Mouse (Mus musculus): Measurements from ENCODE around the gene Slc15a1.
"Not testable (repeated sequence)": the region's sequence is repeated elsewhere in the genome, so short reads cannot be mapped to it uniquely, and the experiment has no call there.

Slc15a1 gene

GRCm38 (mm10) chr14:121450504-121451423, 54.3 kb downstream of the Slc15a1 start:
- peak; percentile 55 for DNase-seq (ENCODE audit: low spot score)

GRCm38 (mm10) chr14:121446951-121447350, 58.1 kb downstream of the Slc15a1 start:
- DNase-seq (ENCODE audit: low spot score): no peak

- peak; percentile 46 for DNase-seq (ENCODE audit: low spot score)
These were observed 59.9 kb downstream of the Slc15a1 start for GRCm38 (mm10) chr14:121445194-121445593.

- DNase-seq (ENCODE audit: low spot score): no peak
These were observed 64.2 kb downstream of the Slc15a1 start for GRCm38 (mm10) chr14:121440807-121441206.

- no peak for DNase-seq (ENCODE audit: low spot score)
These were observed 68.0 kb downstream of the Slc15a1 start for GRCm38 (mm10) chr14:121437026-121437425.

GRCm38 (mm10) chr14:121436455-121436854, 68.6 kb downstream of the Slc15a1 start:
- DNase-seq (ENCODE audit: low spot score): no peak

- no peak for DNase-seq (ENCODE audit: low spot score)
These were observed 69.3 kb downstream of the Slc15a1 start for GRCm38 (mm10) chr14:121435794-121436193.

- DNase-seq (ENCODE audit: low spot score): no peak
These were observed 73.8 kb downstream of the Slc15a1 start for GRCm38 (mm10) chr14:121431261-121431660.

GRCm38 (mm10) chr14:121429854-121430535, 75.1 kb downstream of the Slc15a1 start:
- DNase-seq (ENCODE audit: low spot score): no peak

- no peak for DNase-seq (ENCODE audit: low spot score)
These were observed 76.9 kb downstream of the Slc15a1 start for GRCm38 (mm10) chr14:121428148-121428547.

- no peak for DNase-seq (ENCODE audit: low spot score)
These were observed 78.3 kb downstream of the Slc15a1 start for GRCm38 (mm10) chr14:121426743-121427142.

- DNase-seq (ENCODE audit: low spot score): no peak
These were observed 79.9 kb downstream of the Slc15a1 start for GRCm38 (mm10) chr14:121425004-121425793.

GRCm38 (mm10) chr14:121423341-121423751, 81.7 kb downstream of the Slc15a1 start:
- no peak for DNase-seq (ENCODE audit: low spot score)

GRCm38 (mm10) chr14:121422664-121423340, 82.2 kb downstream of the Slc15a1 start:
- no peak for DNase-seq (ENCODE audit: low spot score)

GRCm38 (mm10) chr14:121422000-121422399, 83.1 kb downstream of the Slc15a1 start:
- DNase-seq (ENCODE audit: low spot score): no peak

GRCm38 (mm10) chr14:121417594-121417993, 87.5 kb downstream of the Slc15a1 start:
- DNase-seq (ENCODE audit: low spot score): no peak

- no peak for DNase-seq (ENCODE audit: low spot score)
These were observed 88.3 kb downstream of the Slc15a1 start for GRCm38 (mm10) chr14:121416626-121417319.

GRCm38 (mm10) chr14:121414635-121415241, 90.3 kb downstream of the Slc15a1 start:
- no peak for DNase-seq (ENCODE audit: low spot score)

GRCm38 (mm10) chr14:121413726-121414125, 91.3 kb downstream of the Slc15a1 start:
- DNase-seq (ENCODE audit: low spot score): not testable (repeated sequence)
